Mouse (Mus musculus) midbrain, embryonic 15.5 days (tissue): ENCODE results near the gene Col5a1. TPM values are rescaled to one million over a fixed set of nuclear protein-coding genes. Genes with fewer than 3 reads are reported as not detected.

Experiments used
- polyA plus RNA-seq: library from polyadenylated mRNA; unstranded; fragments of >200 nt; fragmentation: Nextera tagmentation; extraction: Ambion mirVana; gene quantifications from 2 replicates; pipeline ENCODE4 v1.2.1, GENCODE M21; 2015

The Col5a1 gene
- polyA plus RNA-seq, 1 experiment from 2014 or later: 8.7 TPM

Other genes starting within 250 kb of the Col5a1 start
- 3.1 and 4.1 TPM in 2 replicates for gene Rxra, start 210.0 kb upstream of the Col5a1 start, polyA plus RNA-seq
- 0.43 TPM in 1 of 2 replicates, not detected in the other for gene Fcnb, start 198.5 kb downstream of the Col5a1 start, polyA plus RNA-seq